Mouse (Mus musculus) frontal cortex, postnatal 14 days (tissue): Measurements from ENCODE around the gene Trip13.

Source experiments
- DNase-seq, 2 experiments: peaks; one replicate each; pipeline ENCODE4 v3.0.0; 2022; ENCODE audit warnings: low spot score in 2 of 2

Trip13 gene

DNA sequence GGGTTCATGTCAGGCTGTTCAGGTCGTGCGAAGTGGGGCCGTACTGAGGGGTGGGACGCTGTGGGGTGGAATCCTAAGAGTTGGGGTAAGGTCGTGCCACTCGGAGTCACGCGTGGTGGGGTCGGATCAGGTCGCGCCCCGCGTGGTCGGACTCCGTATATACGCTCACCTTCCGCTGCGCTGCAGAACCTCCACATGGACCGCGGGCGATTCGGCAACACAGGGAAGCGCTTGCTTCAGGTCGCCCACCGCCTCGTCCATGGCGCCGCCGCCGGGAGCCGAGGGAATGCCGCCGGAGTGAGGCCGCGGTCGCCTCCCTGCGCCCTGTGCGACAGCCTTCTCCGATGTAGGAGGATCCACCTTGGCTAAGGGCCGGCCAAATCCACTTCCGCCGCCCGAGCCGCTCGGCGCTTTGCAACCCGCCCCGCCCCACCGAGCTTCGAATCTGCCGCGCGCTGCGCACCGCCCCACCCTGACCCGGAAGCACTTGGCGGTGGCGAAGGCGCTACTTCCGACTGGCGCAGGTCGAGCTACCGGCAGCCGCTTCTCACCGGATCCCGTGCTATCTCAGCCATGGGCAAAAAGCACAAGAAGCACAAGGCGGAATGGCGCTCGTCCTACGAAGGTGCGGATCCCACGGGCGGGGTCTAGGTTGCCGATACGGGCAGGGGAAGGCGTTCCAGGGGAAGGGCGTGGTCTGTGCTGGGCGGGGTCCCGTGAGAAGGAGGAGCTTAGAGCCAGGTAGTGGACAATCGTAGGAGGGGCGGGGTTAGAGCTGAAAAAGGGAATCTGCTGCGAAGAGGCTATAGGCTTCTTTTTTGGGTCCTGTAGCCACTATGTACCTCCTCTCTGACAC is at the start of gene Trip13, which contains the start of gene Brd9:
Trip13 (minus strand) TSS at position 464 of the 856 bp plus-strand sequence.
Brd9 (plus strand) TSS at position 491 of the 856 bp plus-strand sequence.
- peak; percentile 78 to 86 for DNase-seq

DNA sequence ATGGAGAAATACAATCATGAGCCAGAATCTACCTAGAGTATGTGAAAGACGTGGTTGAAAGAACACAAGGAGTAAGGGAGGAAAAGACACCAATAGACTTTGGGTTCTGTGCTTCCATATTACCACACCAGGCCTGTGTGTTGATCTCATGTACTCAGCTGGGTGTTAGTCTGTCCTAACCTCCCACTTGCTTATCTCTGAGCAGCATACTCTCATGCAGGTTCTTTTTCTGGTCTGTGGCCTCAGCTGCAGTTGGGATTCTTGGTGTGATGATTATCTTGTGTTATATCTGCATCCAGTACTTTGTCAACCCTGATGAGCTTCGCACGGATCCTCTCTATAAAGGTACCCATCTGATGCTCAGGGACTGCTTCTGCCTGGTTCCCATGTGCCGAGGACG is 39.4 kb upstream of the Trip13 start:
- no peak for DNase-seq

DNA sequence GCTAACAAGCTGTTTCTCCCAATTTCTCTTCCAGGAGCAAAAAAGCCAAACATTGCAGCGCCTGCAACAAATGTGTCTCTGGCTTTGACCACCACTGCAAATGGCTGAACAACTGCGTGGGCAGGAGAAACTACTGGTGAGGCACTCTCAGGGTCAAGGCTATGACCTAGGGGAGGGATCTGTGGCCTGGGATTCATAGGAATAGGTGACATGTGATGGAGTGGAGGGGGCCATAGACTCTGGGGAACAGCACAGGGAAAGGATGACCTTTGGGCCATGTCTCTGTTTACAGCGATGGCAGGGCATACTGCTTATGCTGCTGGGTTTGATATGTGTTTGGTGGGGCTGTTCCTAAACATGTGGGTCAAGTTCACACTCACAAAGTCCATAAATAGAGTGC is 36.9 kb upstream of the Trip13 start:
- DNase-seq, result no peak

DNA sequence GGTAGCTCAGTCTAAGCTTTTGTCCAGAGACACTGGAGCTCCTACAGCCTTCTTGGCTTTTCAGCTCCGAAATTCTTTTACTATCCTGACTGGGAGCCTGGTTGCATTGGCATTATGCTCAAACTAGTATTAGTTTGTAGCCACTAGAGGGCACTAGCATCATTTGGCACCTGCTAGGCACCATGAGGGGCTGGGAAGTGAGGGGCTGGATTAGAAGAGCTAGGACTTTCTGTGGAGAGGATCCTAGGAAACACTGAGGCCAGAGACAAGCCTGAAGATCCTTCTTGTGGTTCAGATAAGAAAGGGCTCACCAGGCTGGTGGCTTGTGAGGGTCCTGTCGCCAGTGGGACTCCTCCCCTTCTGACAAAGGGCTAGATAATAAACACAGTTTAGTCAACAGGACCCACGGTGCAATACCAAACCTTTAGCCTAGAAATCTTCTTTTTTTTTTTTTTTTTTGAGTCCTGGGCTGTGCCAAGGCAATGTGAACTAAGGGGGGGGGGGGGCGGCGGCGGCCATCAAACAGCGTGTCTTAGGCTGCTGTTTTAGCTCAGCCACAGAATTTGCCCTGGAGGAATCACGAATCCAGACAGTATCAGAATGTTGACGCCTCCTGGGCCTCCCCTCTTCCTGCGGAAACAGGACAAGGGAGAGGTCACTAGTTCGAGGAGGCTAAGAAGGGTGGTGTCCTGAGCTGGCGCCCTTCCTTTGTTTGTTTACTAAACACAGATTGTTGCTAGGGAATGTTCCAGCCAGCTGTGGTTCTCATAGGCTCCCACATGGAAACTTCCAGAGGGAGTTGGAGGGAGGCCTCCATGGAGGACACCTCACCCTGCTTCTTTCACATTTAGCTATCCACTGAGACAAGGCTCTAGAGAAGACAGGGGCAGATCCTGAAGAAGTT is 33.2 kb upstream of the Trip13 start:
- peak; percentile 20 to 42 for DNase-seq

DNA sequence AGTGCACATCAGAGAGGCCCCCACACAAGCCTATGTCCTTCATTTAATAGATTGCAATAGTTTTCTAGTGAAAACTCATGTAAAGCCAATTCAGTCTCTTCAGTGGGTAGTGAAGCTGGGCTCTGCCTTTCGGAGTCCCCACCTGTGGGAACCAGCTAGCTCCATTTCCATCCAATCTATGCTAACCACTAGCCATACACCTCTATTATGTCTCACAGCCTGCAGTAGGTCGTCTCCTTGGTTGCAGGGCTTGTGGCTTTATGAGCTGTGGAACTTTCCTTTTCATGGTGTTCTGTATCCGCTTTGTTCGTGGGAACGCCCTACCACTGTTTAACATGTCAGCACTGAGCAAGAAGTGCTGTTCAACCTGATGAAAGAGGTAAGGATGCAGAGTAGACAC is 26.0 kb upstream of the Trip13 start, which contains the start of gene Zdhhc11:
Zdhhc11 (plus strand) TSS at position 301 of the 400 bp plus-strand sequence.
- DNase-seq, result no peak

DNA sequence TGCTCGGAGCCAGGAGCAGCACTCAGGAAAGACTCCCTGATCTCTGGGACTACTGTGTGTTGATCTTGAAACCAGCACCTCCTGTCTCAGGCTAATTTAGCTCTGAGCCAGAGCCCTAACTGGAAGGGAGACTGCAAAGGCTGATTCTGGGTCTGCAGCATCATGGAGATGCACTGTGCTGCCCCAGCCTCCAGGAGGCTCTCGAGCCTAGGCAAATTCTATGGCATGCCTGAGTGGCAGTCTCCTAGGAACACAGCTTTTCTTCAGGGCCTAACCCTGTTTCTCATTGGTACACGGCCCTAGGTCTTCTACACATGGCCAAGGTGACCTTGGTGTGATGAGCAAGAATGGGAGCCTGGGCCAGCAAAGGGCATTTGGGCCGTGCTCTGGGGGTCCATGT is 23.6 kb upstream of the Trip13 start:
- DNase-seq, result no peak

DNA sequence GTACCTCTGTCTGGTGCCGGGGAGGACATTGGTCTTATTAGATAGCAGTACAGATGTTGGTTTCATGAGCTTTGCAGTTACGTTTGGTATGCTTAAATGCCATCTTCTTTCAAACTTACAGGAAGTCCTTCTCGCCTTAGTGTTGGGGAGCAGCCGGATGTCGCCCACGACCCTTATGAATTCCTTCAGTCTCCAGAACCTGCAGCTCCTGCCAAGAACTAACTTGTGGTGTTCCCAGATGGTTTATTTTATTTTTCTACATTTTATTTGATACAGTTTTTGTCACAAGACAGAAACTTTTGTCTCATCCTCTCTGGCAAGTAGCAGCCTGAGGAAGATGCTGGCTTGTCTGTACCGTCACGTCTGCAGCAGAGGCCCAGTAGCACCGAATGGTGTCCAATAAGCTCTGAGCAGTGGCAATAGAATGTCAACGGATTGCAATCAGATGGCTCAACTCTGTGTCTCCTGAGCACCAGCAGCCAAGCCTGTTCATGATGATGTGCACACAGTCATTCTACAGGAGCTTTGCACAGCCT is 22.6 kb upstream of the Trip13 start:
- DNase-seq, result no peak

DNA sequence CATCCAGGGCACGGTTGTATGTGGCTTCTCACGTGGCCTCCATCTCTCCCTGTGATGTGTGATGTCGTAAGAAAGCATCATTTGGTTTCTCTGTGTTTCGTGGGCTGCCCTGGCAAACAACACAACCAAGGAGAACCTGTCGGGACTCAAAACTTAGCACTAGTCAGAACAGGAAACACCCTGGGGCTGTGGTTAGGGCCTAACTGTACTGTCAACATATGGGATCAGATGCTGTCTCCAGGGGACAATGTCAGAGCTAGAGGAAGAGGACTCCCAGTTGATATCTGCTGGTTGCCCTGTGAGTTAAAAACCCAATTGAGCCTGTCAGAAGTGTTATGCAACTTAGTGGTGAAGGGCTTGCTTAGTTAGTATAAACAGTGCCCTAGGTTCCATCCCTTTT is 17.9 kb upstream of the Trip13 start:
- no peak for DNase-seq

DNA sequence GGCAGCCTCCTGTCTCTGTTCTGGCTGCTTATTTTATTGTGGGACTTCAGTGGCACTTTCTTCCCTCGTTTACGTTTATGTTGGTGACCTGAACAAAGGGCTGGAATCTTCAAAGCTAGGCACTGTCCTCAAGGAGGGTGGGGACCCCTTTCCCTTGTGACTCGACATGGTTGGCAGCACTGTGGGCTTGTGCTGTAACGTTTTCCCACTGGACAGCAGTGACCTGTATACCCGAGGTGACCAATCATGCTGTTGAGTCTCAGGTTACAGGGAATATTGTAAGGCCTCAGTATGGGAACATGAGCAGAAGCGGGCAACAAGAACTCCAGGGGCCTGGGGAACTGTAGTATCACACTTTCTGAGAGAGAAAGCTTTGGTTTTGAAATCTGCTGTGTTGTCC is 17.1 kb upstream of the Trip13 start:
- no peak for DNase-seq

DNA sequence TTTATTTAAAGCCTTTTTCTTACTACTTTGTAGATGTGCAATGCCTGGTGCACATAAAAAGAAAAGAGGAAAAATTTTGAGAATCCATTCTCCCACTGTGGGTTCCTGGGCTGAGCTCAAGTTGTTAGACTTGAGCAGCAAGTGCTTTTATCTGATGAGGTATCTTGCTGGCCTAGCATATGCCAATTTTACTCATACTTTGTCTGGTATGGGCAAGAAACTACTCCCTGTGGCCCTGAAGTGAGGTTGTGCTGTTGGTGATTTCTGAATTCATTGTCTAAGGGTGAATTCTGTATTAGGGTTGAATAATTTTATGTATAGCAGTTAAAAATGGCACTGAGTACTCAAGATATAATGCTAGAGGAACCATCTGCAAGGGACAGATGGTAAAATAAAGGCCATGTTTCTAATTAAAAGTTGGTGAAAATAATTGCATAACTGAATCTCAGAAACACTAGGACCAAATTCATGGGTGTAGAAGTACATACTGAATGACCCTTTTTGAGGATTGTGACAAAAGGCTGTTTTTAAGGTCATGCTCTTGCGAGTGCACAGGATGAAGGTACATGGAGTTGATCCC is 16.1 kb upstream of the Trip13 start:
- DNase-seq, result no peak

DNA sequence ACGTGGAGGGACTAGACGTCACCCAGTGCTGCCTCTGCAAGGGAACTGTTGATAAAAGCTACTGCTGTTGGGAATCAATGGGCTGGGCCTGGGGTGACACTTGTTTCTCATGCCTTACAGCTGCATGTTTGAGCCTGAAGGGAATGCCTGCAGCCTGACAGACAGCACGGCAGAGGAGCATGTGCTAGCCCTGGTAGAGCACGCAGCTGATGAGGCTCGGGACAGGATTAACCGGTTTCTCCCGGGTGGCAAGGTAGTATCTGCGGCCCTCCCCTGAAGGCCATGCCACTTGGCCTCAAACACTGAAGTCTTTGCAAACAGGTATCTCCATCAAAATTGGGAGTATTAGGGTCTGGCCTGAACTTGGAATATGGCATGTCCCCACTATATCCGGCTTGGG is 7.0 kb upstream of the Trip13 start:
- DNase-seq, result no peak

DNA sequence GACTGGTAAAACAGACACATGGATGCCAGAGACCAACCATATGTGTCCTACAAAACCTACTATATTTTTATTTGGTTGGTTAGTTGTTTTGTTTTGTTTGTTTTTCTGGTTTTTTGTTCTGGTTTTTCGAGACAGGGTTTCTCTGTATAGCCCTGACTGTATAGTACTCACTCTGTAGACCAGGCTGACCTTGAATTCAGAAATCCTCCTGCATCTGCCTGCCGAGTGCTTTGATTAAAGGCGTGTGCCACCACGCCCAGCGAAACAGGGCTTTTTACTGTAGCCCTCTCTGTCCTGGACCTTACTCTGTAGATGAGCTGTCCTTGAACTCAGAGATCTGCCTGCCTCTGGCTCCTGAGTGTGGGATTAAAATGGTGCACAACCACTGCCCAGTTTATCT is 1.5 kb upstream of the Trip13 start:
- no peak for DNase-seq

DNA sequence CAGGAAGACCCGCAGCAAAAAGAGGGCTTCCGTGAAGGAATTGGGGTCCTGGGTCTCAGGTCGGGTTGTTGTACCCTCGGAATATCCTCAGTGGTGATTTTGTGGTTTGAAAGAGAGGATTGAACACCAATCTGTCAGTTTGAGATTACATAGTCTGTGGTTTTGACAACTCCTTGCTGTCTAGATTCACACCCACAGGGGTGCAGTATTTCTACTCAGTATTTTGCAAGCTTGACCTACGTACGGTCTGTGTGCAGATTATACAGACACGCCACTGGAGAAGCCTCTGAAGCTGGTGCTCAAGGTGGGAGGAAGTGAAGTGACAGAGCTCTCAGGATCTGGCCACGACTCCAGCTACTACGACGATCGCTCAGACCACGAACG is 585 bp upstream of the Trip13 start:
- DNase-seq, result no peak

DNA sequence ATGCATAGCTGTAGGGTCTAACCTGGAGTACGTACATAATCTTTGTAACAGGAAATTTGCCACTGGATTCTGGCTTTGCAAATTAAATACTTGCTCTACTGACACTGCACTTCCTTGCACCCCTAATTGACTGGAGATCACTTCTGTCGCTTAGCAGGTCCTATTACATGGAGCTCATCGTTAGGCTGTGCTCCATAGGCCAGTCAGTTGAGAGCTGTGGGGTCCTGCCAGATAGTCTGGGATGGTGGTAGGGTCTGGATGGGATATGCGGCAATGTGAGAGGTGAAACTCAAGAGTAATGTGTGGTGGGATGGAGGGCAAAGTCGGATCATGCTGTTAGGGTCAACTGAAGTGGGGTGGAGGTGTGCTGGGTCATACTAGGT is 655 bp downstream of the Trip13 start:
- DNase-seq, result no peak

DNA sequence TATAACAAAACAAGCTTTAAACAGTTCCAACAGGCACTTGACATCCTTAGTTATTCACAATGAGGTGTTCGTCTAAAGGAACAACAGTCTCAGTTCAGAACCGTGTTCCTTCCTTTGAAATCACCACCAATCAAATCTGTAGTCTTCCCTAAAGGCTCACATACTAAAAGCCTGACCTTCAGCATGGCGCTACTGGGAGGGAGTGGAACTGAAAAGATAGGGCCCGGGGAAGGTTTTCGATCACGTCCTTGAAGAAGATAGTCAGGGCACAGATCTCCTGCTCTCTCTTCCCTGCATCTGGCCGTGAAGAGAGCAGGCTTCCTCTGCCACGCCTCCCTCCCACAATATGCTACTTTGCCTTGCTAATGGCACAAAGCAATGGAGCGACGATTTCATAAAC is 5.4 kb downstream of the Trip13 start:
- DNase-seq, result no peak

DNA sequence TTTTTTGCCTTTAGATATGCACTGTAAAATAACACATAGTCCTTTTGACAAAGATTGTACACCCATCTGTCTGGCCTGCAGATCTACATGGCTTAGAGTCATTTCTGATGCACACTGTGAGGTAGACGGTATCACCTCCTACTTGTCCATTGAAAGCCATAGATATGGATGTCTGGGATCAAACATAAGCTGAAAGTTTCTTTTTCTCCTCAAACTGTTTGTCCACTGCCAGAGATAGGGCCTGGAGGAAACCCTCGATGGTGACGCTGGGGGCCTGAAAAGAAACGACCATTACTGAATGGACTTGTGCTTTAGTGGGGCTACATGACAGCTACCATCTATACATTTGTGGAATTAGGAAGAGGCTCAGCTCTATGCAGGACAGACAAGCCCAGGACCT is 24.5 kb downstream of the Trip13 start:
- no peak for DNase-seq

DNA sequence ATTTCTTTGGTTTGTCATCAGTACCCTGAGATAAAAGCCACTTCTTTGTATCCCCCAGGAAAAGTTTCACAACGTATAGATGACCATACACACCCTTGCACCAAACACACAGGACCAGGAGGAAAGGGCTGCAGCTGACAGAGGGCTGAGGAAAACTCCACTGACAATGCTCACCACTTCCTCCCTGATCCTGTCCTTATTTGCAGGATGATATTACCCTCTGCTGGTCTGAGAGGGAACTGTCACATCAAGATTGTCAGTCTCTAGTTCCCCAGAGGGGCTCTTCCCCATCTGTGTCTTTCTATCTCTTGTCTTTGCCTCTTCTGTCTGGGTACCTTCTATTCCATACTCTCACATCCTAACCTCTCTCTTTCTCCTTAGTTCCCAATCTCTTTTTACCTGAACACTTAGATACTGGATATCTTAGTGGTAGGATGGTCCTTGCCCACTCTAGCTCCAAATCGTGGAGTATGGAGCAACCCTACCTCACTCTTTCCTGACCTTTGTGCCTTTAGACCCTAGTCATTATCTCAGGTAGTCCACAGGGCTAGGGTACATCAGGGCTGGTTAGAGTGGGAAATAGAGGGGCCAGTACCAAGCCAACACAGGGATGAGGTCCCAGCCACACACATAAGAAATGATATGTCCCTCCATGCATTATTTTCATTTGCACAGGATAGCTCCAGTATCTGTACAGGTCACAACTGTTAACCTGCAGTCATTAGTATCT is 29.7 kb downstream of the Trip13 start:
- peak in 1 of 2 experiments; percentile 18 for DNase-seq

DNA sequence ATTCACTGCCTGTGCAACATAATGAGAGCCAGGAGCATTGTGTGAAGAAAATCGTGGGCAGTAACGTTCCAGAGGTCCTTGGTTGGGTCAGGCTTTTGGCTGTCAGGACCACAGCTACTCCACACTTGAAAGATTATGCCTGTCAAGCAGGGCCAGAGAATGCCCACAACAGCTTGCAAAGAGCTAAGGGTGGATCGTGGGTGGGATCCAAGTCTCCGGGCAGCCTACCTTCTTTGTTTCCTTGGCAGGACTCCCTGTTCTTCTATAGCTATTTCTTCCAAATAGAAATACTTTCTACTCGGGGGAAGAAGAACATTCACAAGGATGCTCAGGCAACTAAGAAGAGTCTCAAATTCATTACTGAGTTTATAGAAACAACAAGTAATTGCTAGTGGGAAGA is 30.4 kb downstream of the Trip13 start:
- no peak for DNase-seq

DNA sequence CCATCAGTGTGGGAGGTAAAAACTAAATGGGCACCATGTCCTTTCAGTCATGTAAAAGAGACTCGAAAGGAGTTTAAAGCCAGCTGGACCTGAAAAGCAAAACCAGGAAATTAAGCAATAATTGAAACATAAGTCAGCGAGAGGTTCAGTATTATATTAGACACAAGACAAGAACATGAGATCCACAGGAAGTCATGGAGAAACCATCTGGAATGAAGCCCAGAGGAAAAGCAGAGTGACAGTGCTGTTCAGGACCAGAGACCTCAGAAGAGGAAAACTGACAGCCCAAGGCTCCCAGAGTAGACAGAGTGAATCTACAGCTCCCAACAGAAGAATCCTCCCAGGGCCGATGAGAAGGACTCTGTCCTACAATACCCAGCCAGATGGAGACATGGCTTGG is 40.0 kb downstream of the Trip13 start:
- no peak for DNase-seq

DNA sequence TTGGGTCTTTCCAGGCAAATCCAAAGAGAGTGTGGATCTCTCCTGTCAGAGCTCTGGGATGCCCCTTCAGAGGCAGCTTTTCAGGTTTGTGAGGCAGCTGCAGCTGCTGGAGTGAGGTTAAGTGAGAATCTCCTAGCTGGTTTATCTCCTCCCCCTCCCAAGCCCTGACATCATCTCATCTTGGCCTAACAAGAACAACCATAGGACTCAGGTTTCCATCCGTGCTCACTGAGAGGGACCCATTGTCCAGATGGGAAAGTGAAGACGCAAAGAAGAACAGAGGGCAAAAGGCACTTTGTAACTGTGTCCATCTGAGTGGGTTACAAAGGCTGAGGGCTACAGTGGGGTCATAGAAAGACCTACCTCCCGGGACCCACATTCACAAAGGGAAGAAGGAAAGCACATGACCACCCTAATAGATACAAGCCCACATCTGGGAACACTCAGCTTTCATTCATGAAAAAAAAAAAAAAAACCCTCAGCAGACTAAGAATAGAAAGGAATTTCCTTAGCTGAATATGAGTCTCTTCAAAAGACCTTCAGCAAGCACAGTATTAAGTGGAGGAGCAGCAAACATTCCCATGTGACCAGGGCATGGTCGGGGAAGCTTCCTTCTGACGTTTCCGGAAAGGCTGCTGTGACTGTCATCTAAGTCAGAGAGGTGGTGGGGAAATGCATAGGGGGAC is 44.9 kb downstream of the Trip13 start:
- no peak for DNase-seq

DNA sequence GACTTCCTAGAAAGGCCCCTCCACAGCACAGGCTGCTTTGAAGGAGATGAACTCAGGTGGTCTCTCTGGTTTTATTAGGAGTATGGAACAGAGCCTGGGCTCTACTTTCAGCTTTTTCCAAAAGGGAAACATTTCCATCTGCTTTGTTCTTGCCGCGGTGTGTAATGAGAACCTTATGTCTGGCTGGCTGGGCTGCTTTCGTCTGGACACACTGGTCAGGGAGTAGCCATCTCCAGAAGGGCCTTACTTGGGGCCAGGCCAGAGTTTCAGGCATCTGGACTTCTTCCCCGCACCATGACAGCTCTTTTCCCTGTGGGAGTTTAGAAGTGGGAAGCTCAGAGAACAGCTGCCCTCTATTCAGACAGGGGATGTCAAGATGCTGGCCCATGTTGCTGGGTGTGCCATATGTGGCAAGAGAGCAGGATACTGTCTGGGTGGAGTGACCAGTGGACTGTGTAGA is 50.1 kb downstream of the Trip13 start:
- no peak for DNase-seq
